Mouse (Mus musculus) embryo, embryonic 11 days (tissue): ENCODE results near the gene Gm21985.
"Not testable (repeated sequence)": the region's sequence is repeated elsewhere in the genome, so short reads cannot be mapped to it uniquely, and the experiment has no call there.

Source experiments
- DNase-seq: peaks from one replicate; pipeline ENCODE4 v3.0.0-alpha.2; 2015

Gm21985 gene

GRCm38 (mm10) chr2:112265448-112266241 is 469 bp upstream of the Gm21985 start, which contains the start of gene Slc12a6:
Slc12a6 (plus strand) TSS chr2:112265825.
- peak; percentile 94 for DNase-seq

GRCm38 (mm10) chr2:112266780-112267179 is 666 bp downstream of the Gm21985 start:
- peak; percentile 25 for DNase-seq

- no peak for DNase-seq
Measured at GRCm38 (mm10) chr2:112267547-112268269, 1.6 kb downstream of the Gm21985 start.

GRCm38 (mm10) chr2:112270011-112270410 is 3.9 kb downstream of the Gm21985 start:
- DNase-seq: no peak

- DNase-seq: no peak
Measured at GRCm38 (mm10) chr2:112272909-112273308, 6.8 kb downstream of the Gm21985 start.

GRCm38 (mm10) chr2:112273474-112273873 is 7.4 kb downstream of the Gm21985 start:
- DNase-seq: no peak

GRCm38 (mm10) chr2:112276870-112277269 is 10.8 kb downstream of the Gm21985 start:
- DNase-seq: no peak

GRCm38 (mm10) chr2:112282846-112283245 is 16.7 kb downstream of the Gm21985 start:
- no peak for DNase-seq

GRCm38 (mm10) chr2:112284363-112285030 is 18.4 kb downstream of the Gm21985 start:
- DNase-seq: peak; percentile 85

- no peak for DNase-seq
Measured at GRCm38 (mm10) chr2:112285031-112285390, 18.9 kb downstream of the Gm21985 start.

GRCm38 (mm10) chr2:112286062-112286461 is 19.9 kb downstream of the Gm21985 start:
- DNase-seq: not testable (repeated sequence)

GRCm38 (mm10) chr2:112287059-112287458 is 20.9 kb downstream of the Gm21985 start:
- DNase-seq: no peak

GRCm38 (mm10) chr2:112289507-112289906 is 23.4 kb downstream of the Gm21985 start:
- no peak for DNase-seq

- DNase-seq: no peak
Measured at GRCm38 (mm10) chr2:112292823-112293222, 26.7 kb downstream of the Gm21985 start.

- no peak for DNase-seq
Measured at GRCm38 (mm10) chr2:112296211-112296610, 30.1 kb downstream of the Gm21985 start.

GRCm38 (mm10) chr2:112298221-112298620 is 32.1 kb downstream of the Gm21985 start:
- DNase-seq: no peak

- DNase-seq: no peak
Measured at GRCm38 (mm10) chr2:112308671-112309070, 42.6 kb downstream of the Gm21985 start.

GRCm38 (mm10) chr2:112309161-112309600 is 43.1 kb downstream of the Gm21985 start:
- no peak for DNase-seq

GRCm38 (mm10) chr2:112315638-112316037 is 49.5 kb downstream of the Gm21985 start:
- DNase-seq: no peak

GRCm38 (mm10) chr2:112318227-112318626 is 52.1 kb downstream of the Gm21985 start:
- no peak for DNase-seq

- DNase-seq: no peak
Measured at GRCm38 (mm10) chr2:112318905-112319304, 52.8 kb downstream of the Gm21985 start.

GRCm38 (mm10) chr2:112328069-112328777 is 62.1 kb downstream of the Gm21985 start:
- no peak for DNase-seq
